Mouse (Mus musculus): ENCODE results near the gene Kprp.

DNA sequence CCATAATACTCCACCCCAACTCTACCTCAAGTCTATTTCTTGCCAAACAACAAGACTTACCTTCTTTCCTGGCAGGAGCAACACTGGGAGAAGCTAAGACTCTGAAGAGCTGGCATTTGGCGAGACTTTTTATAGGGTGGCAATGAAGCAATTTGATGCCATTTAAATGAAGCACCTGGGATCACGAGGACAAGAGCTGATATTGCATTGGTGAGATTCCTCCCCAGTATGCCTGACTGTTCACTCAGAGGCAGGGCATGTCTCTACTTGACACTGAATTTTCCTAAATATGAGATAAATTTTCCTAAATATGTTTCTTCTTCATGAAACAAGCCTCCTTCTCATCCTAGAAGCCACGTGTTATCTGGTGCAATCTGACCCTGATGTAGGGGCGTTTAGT lies 43.1 kb upstream of the Kprp start, which contains the start of gene 2310050C09Rik:
- TF ChIP-seq RCOR1 (IDR thresholded peaks at IDR 0.05; ENCODE audit: low read depth, low read length) (no peak), USF2 (IDR thresholded peaks at IDR 0.05; ENCODE audit: borderline replicate concordance in 1 of 2, insufficient read depth in 1 of 2, low read depth in 1 of 2, low read length in 2 of 2) (no peak), MAX (IDR thresholded peaks at IDR 0.05; ENCODE audit: low read length) (no peak), CTCF (IDR thresholded peaks at IDR 0.05 in 2 of 3, conservative IDR thresholded peaks at IDR 0.05 in 1 of 3; ENCODE audit: control insufficient read depth in 1 of 3, insufficient read depth in 1 of 3, low read depth in 2 of 3, low read length in 3 of 3, poor library complexity in 1 of 3, severe bottlenecking in 1 of 3) (no peak), MAZ (IDR thresholded peaks at IDR 0.05; ENCODE audit: low read depth, low read length) (no peak), GATA1 (IDR thresholded peaks at IDR 0.05; ENCODE audit: low read depth, low read length) (no peak), CHD1 (IDR thresholded peaks at IDR 0.05; ENCODE audit: low read depth, low read length) (no peak), ZMIZ1 (IDR thresholded peaks at IDR 0.05; ENCODE audit: low read depth, low read length) (no peak), POLR2A (IDR thresholded peaks at IDR 0.05; ENCODE audit: control insufficient read depth in 1 of 2, insufficient read depth in 1 of 2, low read depth in 1 of 2, low read length in 2 of 2, poor library complexity in 1 of 2) (no peak), KAT2A (conservative IDR thresholded peaks at IDR 0.05; ENCODE audit: low read depth, low read length) (no peak), EP300 (IDR thresholded peaks at IDR 0.05; ENCODE audit: low read depth in 1 of 2, low read length in 2 of 2) (no peak), MYC (IDR thresholded peaks at IDR 0.05; ENCODE audit: low read depth, low read length) (no peak), SIN3A (IDR thresholded peaks at IDR 0.05; ENCODE audit: low read length) (no peak), MEF2A (IDR thresholded peaks at IDR 0.05; ENCODE audit: extremely low read depth, insufficient replicate concordance, low read depth, low read length, poor library complexity, severe bottlenecking) (no peak)

Data from MEL (cell line).